Mouse (Mus musculus) limb, embryonic 14.5 days (tissue): ENCODE results near the gene Gm49510. TPM values are rescaled to one million over a fixed set of nuclear protein-coding genes. Genes with fewer than 3 reads are reported as not detected.

Source experiments
- ATAC-seq: fragments of 200-750 bp; cut with Nextera tagmentation; 2 replicates; pipeline ENCODE4 v1.8.0; 2017; ENCODE audit warnings: low read depth, moderate number of reproducible peaks, moderate TSS enrichment; ENCODE audit not compliant: low FRiP score
- DNase-seq: peaks from one replicate; pipeline ENCODE4 v3.0.0-alpha.2; 2015; ENCODE audit warnings: low spot score
- H3K27ac ChIP-seq: fragments of 300-500 bp; sonication (generic); replicated peaks from 2 replicates; pipeline ENCODE4 v1.5.1; 2014; ENCODE audit warnings: low read depth, mild to moderate bottlenecking, low read length, moderate library complexity, mixed read lengths
- H3K27me3 ChIP-seq: fragments of 300-500 bp; sonication (generic); 2 replicates; pipeline ENCODE4 v1.6.1; 2014; ENCODE audit warnings: low read length, mixed read lengths; ENCODE audit not compliant: control insufficient read depth, insufficient read depth
- H3K36me3 ChIP-seq: fragments of 300-500 bp; sonication (generic); 2 replicates; pipeline ENCODE4 v1.6.1; 2014; ENCODE audit warnings: mild to moderate bottlenecking, low read length, moderate library complexity, mixed read lengths; ENCODE audit not compliant: control insufficient read depth, insufficient read depth
- H3K4me1 ChIP-seq: fragments of 300-500 bp; sonication (generic); 2 replicates; pipeline ENCODE4 v1.6.1; 2014; ENCODE audit warnings: antibody characterized with exemption, low read length, mixed read lengths; ENCODE audit not compliant: control insufficient read depth, insufficient read depth
- H3K4me2 ChIP-seq: fragments of 300-500 bp; sonication (generic); replicated peaks from 2 replicates; pipeline ENCODE4 v1.6.1; 2014; ENCODE audit warnings: low read depth, mild to moderate bottlenecking, low read length, moderate library complexity; ENCODE audit not compliant: severe bottlenecking
- H3K4me3 ChIP-seq: fragments of 300-500 bp; sonication (generic); replicated peaks from 2 replicates; pipeline ENCODE4 v1.5.1; 2014; ENCODE audit warnings: low read length
- H3K9ac ChIP-seq: fragments of 300-500 bp; sonication (generic); 2 replicates; pipeline ENCODE4 v1.6.1; 2014; ENCODE audit warnings: mild to moderate bottlenecking, low read depth, low read length, moderate library complexity; ENCODE audit not compliant: severe bottlenecking
- H3K9me3 ChIP-seq: fragments of 300-500 bp; sonication (generic); 2 replicates; pipeline ENCODE4 v1.6.1; 2016; ENCODE audit warnings: low read length; ENCODE audit not compliant: control insufficient read depth
- POLR2A ChIP-seq: fragments of 200-500 bp; IDR thresholded peaks from 2 replicates; pipeline ENCODE4 v1.8.0; 2012; ENCODE audit warnings: inconsistent platforms, mild to moderate bottlenecking, moderate library complexity, borderline replicate concordance; ENCODE audit not compliant: insufficient read depth, insufficient read length; ENCODE audit errors: extremely low read depth
- WGBS: fragments of 180-500 bp; shearing (Covaris S2); extraction: QIAGEN DNeasy Blood & Tissue Kit; methylation state at CpG from one replicate; pipeline ENCODE4 v1.1.7; 2014; 5-methylcytosine and 5-hydroxymethylcytosine counted together
- polyA plus RNA-seq, 2 experiments: library from polyadenylated mRNA; depleted of rRNA in 1 of 2; stranded (reverse) in 1 of 2; unstranded in 1 of 2; fragments of >200 nt; fragmentation: Nextera tagmentation in 1 of 2; extraction: Ambion mirVana in 1 of 2; gene quantifications; 2 replicates each; pipeline versions ENCODE4 v1.2.1 to v1.2.3; 2012 to 2014

Gm49510 gene
- polyA plus RNA-seq (2012; rRNA removed) (0.19 and 0.20 TPM in 2 replicates), polyA plus RNA-seq (2014; fragmentation: Nextera tagmentation; extraction: Ambion mirVana) (0.92 and 1.5 TPM in 2 replicates)

GRCm38 (mm10) chr15:78899409-78899739 is at the start of gene Gm49510:
Gm49510 (plus strand) TSS chr15:78899667.
- DNase-seq (no peak), ATAC-seq (no peak)
- Histone ChIP-seq H3K4me2 (peak within 1 kb of the TSS; percentile 82), H3K4me1 (peaks cover 28% of the 10 kb centered on the region), H3K27ac (peak within 1 kb of the TSS; percentile 23), H3K9ac (peak within 1 kb of the TSS; percentile 64), H3K4me3 (peak within 1 kb of the TSS; percentile 61), H3K27me3 (no peaks in the 10 kb centered on the region), H3K36me3 (peaks cover 30% of the 10 kb centered on the region), H3K9me3 (no peaks in the 10 kb centered on the region)
- under 1% methylated on average over 19 of the region's 20 CpGs for WGBS
- no peak for TF ChIP-seq POLR2A

- WGBS = 76% methylated on average over 15 of the region's 15 CpGs
- no peak overlapping the region for H3K27ac ChIP-seq
- H3K9ac ChIP-seq = no peak overlapping the region
- ATAC-seq (no peak), DNase-seq (no peak)
- no peaks in the 10 kb centered on the region for H3K9me3 ChIP-seq
- peaks cover 5% of the 10 kb centered on the region; the same call in 1 of the 2 replicates for H3K4me1 ChIP-seq
- no peak overlapping the region for H3K4me3 ChIP-seq
- no peak for TF ChIP-seq POLR2A
- peaks cover 4% of the 10 kb centered on the region; the same call in 1 of the 2 replicates for H3K36me3 ChIP-seq
- no peaks in the 10 kb centered on the region for H3K27me3 ChIP-seq
- H3K4me2 ChIP-seq = no peak overlapping the region
These were observed 49.2 kb upstream of the Gm49510 start for GRCm38 (mm10) chr15:78850059-78850824.

- Histone ChIP-seq H3K9me3 (no peaks in the 10 kb centered on the region), H3K9ac (no peak overlapping the region), H3K27ac (no peak overlapping the region), H3K36me3 (peaks cover 4% of the 10 kb centered on the region; the same call in 1 of the 2 replicates), H3K4me1 (0 out of 2 replicates have a peak, but pooled peaks cover 3% of the 10 kb centered on the region), H3K4me3 (no peak overlapping the region), H3K27me3 (no peaks in the 10 kb centered on the region), H3K4me2 (no peak overlapping the region)
- no peak for DNase-seq
- 72% methylated on average over 6 of the region's 6 CpGs for WGBS
- TF ChIP-seq POLR2A = no peak
- no peak for ATAC-seq
These were observed 48.5 kb upstream of the Gm49510 start for GRCm38 (mm10) chr15:78850944-78851343.

- no peak overlapping the region for H3K9ac ChIP-seq
- no peaks in the 10 kb centered on the region for H3K27me3 ChIP-seq
- WGBS = 16% methylated on average over 12 of the region's 13 CpGs
- H3K4me2 ChIP-seq = peak overlapping the region; percentile 29
- H3K9me3 ChIP-seq = no peaks in the 10 kb centered on the region
- no peak for TF ChIP-seq POLR2A
- no peak overlapping the region for H3K27ac ChIP-seq
- H3K4me3 ChIP-seq = no peak overlapping the region
- 0 out of 2 replicates have a peak, but pooled peaks cover 3% of the 10 kb centered on the region for H3K4me1 ChIP-seq
- peaks cover 4% of the 10 kb centered on the region; the same call in 1 of the 2 replicates for H3K36me3 ChIP-seq
- DNase-seq (peak; percentile 91), ATAC-seq (peak; percentile 84)
These were observed 47.8 kb upstream of the Gm49510 start for GRCm38 (mm10) chr15:78851505-78852153.

- no peaks in the 10 kb centered on the region for H3K27me3 ChIP-seq
- H3K4me3 ChIP-seq = no peak within 1 kb of the TSS
- H3K36me3 ChIP-seq = no peaks in the 10 kb centered on the region
- no peak within 1 kb of the TSS for H3K9ac ChIP-seq
- 73% methylated on average over 8 of the region's 8 CpGs for WGBS
- TF ChIP-seq POLR2A = no peak
- no peaks in the 10 kb centered on the region for H3K9me3 ChIP-seq
- no peak for DNase-seq
- H3K27ac ChIP-seq = no peak within 1 kb of the TSS
- H3K4me1 ChIP-seq = 0 out of 2 replicates have a peak, but pooled peaks cover 3% of the 10 kb centered on the region
- no peak within 1 kb of the TSS for H3K4me2 ChIP-seq
- ATAC-seq = no peak
These were observed 44.0 kb upstream of the Gm49510 start, which contains the start of gene Lgals2 for GRCm38 (mm10) chr15:78855303-78855965. Lgals2 (minus strand) TSS chr15:78855529.
